Mouse (Mus musculus) liver, embryonic 15.5 days (tissue): ENCODE data around the gene Rilpl1. TPM values are rescaled to one million over a fixed set of nuclear protein-coding genes. Genes with fewer than 3 reads are reported as not detected.

Source experiments
- ATAC-seq: fragments of 200-750 bp; cut with Nextera tagmentation; 2 replicates; pipeline ENCODE4 v1.8.0; 2017; ENCODE audit warnings: moderate number of reproducible peaks, mild to moderate bottlenecking, moderate library complexity; ENCODE audit not compliant: insufficient read depth
- H3K27ac ChIP-seq: fragments of 300-500 bp; sonication (generic); replicated peaks from 2 replicates; pipeline ENCODE4 v1.5.1; 2015; ENCODE audit warnings: mild to moderate bottlenecking, inconsistent platforms
- H3K27me3 ChIP-seq: fragments of 300-500 bp; sonication (generic); 2 replicates; pipeline ENCODE4 v1.6.1; 2015; ENCODE audit warnings: mild to moderate bottlenecking, inconsistent platforms
- H3K36me3 ChIP-seq: fragments of 300-500 bp; sonication (generic); replicated peaks from 2 replicates; pipeline ENCODE4 v1.6.1; 2015; ENCODE audit warnings: moderate library complexity, mild to moderate bottlenecking, inconsistent platforms
- H3K4me1 ChIP-seq: fragments of 300-500 bp; sonication (generic); replicated peaks from 2 replicates; pipeline ENCODE4 v1.6.1; 2015; ENCODE audit warnings: inconsistent platforms
- H3K4me2 ChIP-seq: fragments of 300-500 bp; sonication (generic); 2 replicates; pipeline ENCODE4 v1.6.1; 2015; ENCODE audit warnings: moderate library complexity, mild to moderate bottlenecking, inconsistent platforms
- H3K4me3 ChIP-seq: fragments of 300-500 bp; sonication (generic); replicated peaks from 2 replicates; pipeline ENCODE4 v1.5.1; 2015; ENCODE audit warnings: mild to moderate bottlenecking, inconsistent platforms
- H3K9ac ChIP-seq: fragments of 300-500 bp; sonication (generic); 2 replicates; pipeline ENCODE4 v1.6.1; 2015; ENCODE audit warnings: moderate library complexity, mild to moderate bottlenecking, inconsistent platforms
- H3K9me3 ChIP-seq: fragments of 300-500 bp; sonication (generic); replicated peaks from 2 replicates; pipeline ENCODE4 v1.6.1; 2016; ENCODE audit warnings: inconsistent platforms
- WGBS: fragments of 180-500 bp; shearing (Covaris S2); methylation state at CpG from one replicate; pipeline ENCODE4 v1.1.7; 2015; ENCODE audit warnings: mixed read lengths; ENCODE audit not compliant: insufficient replicate concordance; 5-methylcytosine and 5-hydroxymethylcytosine counted together
- polyA plus RNA-seq: library from polyadenylated mRNA; unstranded; fragments of >200 nt; fragmentation: Nextera tagmentation; extraction: Ambion mirVana; gene quantifications from 2 replicates; pipeline ENCODE4 v1.2.1, GENCODE M21; 2015

Rilpl1 gene
- polyA plus RNA-seq, 1 experiment from 2014 or later: 1.9 TPM

DNA sequence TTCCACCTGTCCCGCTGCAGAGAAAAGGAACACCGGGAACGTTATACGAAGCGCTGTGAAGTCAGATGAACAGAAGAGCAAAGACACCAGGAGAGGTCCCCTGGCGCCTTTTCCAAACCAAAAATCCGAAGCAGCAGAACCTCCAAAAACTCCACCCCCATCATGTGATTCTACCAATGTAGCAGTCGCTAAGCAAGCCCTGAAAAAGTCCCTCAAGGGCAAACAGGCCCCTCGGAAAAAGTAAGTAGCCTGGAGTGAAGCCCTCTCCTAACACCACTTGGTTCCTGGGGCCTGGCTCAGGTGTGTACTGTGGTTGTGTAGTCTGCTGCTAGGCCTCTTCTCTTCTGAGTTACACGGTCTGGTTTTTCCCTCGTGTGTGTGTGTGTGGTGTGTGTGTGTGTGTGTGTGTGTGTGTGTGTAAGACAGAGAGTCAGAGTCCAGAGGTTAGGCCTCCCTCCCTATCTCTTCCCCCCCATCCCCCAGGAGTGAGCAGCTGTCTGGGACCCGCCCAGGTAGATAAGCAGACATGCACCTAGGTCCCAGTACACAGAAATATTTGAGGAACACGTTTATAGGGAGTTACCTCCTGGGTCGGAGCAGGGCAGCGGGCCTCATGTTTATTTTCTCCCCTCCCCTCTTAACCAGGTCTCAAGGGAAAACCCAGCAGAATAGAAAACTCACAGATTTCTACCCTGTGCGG, 80.4 kb downstream of the Rilpl1 start:
- peak overlapping the region; percentile 54 for H3K4me2 ChIP-seq
- ATAC-seq: peak; percentile 63
- H3K4me1 ChIP-seq: peaks cover 70% of the 10 kb centered on the region
- H3K27me3 ChIP-seq: no peaks in the 10 kb centered on the region
- peak overlapping the region; percentile 83 for H3K27ac ChIP-seq
- peaks cover 92% of the 10 kb centered on the region for H3K36me3 ChIP-seq
- H3K9me3 ChIP-seq: no peaks in the 10 kb centered on the region
- H3K9ac ChIP-seq: peak overlapping the region; percentile 19; the same call in 1 of the 2 replicates
- 0 out of 2 replicates have a peak overlapping the region, but pooled peaks have one; percentile 14 for H3K4me3 ChIP-seq
- 63% methylated on average over 16 of the region's 16 CpGs for WGBS

- Histone ChIP-seq H3K4me3 (peak overlapping the region; percentile 7; the same call in 1 of the 2 replicates), H3K9me3 (no peaks in the 10 kb centered on the region), H3K27me3 (no peaks in the 10 kb centered on the region), H3K9ac (peak overlapping the region; percentile 19; the same call in 1 of the 2 replicates), H3K4me1 (peaks cover 72% of the 10 kb centered on the region), H3K27ac (peak overlapping the region; percentile 83), H3K4me2 (peak overlapping the region; percentile 54), H3K36me3 (peaks cover 84% of the 10 kb centered on the region)
- no peak for ATAC-seq
- 68% methylated on average over 7 of the region's 7 CpGs for WGBS
Observed at GRCm38 (mm10) chr5:124450051-124450450, 81.1 kb downstream of the Rilpl1 start.

- Histone ChIP-seq H3K4me2 (peak overlapping the region; percentile 27), H3K4me1 (peaks cover 78% of the 10 kb centered on the region), H3K27ac (peak overlapping the region; percentile 83), H3K36me3 (peaks cover 79% of the 10 kb centered on the region), H3K9me3 (no peaks in the 10 kb centered on the region), H3K9ac (no peak overlapping the region; the same call in 1 of the 2 replicates), H3K4me3 (no peak overlapping the region), H3K27me3 (no peaks in the 10 kb centered on the region)
- no peak for ATAC-seq
- WGBS: 73% methylated on average over 6 of the region's 6 CpGs
Observed at GRCm38 (mm10) chr5:124449494-124449893, 81.7 kb downstream of the Rilpl1 start.

DNA sequence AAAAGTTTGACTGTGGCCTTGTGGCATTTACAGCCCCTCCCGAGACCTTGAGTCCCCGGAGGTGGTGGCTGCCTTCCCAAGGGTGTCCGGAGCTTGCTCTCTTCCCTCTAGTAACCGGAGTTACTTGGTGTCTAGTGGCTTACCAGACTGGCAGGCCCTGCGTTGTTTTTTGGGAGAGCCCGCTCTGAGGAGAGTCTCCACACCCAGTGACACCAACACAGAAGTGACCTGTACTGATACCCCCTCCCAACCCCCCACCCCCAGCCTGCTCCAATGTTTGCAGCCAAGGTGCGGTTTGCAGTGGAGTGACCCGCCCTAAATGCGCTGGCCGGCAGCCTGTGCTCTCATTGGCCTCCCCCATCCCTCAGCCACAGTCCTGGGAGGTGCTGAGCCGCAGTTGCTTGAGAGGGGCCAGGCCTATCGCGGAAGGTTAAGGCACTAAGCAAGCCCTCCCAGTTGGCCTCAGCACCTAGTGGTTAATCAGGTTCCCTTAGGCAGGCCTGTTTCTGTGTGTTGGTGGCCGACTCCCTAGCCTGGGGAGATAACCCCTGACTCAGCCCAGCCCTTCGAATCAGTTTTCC, 84.8 kb downstream of the Rilpl1 start:
- Histone ChIP-seq H3K27me3 (no peaks in the 10 kb centered on the region), H3K27ac (peak overlapping the region; percentile 93), H3K4me1 (peaks cover 94% of the 10 kb centered on the region), H3K9me3 (no peaks in the 10 kb centered on the region), H3K36me3 (peaks cover 59% of the 10 kb centered on the region), H3K4me3 (peak overlapping the region; percentile 89), H3K9ac (peak overlapping the region; percentile 93), H3K4me2 (peak overlapping the region; percentile 99)
- peak; percentile 67 for ATAC-seq
- WGBS: under 1% methylated on average over 15 of the region's 15 CpGs

GRCm38 (mm10) chr5:124445621-124446293, 85.4 kb downstream of the Rilpl1 start:
- H3K9me3 ChIP-seq: no peaks in the 10 kb centered on the region
- peak overlapping the region; percentile 93 for H3K9ac ChIP-seq
- peak overlapping the region; percentile 93 for H3K27ac ChIP-seq
- WGBS: under 1% methylated on average over 63 of the region's 77 CpGs
- peak; percentile 73 for ATAC-seq
- H3K27me3 ChIP-seq: no peaks in the 10 kb centered on the region
- H3K36me3 ChIP-seq: peaks cover 53% of the 10 kb centered on the region
- peaks cover 89% of the 10 kb centered on the region for H3K4me1 ChIP-seq
- H3K4me3 ChIP-seq: peak overlapping the region; percentile 89
- H3K4me2 ChIP-seq: peak overlapping the region; percentile 99

DNA sequence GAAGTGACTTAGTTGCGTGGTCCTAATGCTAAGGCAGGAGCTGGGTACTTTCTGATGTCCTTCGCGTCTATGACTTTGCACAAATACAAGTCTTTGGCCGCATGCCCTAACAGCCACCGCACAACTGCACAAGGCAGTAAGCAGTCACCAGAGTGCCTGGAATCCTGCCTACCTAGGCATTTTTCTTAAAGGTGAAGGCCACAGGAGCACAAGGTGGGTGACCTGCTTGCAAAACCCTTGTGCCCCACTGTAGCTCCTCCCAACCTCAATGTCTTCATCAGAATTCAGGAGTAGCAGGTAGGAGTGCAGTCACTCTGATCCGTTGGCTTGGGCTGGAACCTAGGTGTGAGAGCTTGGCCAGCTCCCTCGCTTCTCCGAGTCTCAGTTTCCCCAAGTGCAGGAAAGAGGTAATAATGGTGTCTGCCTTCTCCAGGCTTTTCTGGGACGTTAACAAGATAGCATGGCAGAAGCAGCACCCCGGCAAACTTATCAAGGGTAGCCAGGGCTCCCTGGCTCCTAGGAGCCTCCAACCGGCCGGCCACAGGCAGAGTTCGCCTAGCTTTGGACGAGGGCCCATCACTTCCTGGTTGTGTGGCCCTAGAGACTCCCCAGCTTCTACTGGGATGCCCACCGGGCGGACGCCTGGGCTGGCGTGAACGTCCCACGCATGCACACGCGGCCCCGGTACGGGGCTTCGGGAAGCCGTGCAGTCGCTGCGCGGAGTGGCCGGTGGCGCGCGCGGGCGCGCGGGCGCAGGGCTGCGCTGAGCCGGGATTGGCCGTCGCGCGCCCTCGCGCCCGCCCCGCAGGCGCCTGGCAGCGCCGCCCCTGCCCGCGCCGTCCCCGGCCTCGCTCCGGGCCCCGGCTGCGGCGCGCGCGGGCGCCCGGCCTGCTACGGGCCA, 86.3 kb downstream of the Rilpl1 start:
- peak overlapping the region; percentile 99 for H3K4me2 ChIP-seq
- peaks cover 81% of the 10 kb centered on the region for H3K4me1 ChIP-seq
- peak; percentile 84 for ATAC-seq
- H3K36me3 ChIP-seq: peaks cover 44% of the 10 kb centered on the region
- WGBS: 2% methylated on average over 66 of the region's 66 CpGs
- peak overlapping the region; percentile 93 for H3K9ac ChIP-seq
- no peaks in the 10 kb centered on the region for H3K27me3 ChIP-seq
- H3K9me3 ChIP-seq: no peaks in the 10 kb centered on the region
- peak overlapping the region; percentile 93 for H3K27ac ChIP-seq
- peak overlapping the region; percentile 89 for H3K4me3 ChIP-seq

DNA sequence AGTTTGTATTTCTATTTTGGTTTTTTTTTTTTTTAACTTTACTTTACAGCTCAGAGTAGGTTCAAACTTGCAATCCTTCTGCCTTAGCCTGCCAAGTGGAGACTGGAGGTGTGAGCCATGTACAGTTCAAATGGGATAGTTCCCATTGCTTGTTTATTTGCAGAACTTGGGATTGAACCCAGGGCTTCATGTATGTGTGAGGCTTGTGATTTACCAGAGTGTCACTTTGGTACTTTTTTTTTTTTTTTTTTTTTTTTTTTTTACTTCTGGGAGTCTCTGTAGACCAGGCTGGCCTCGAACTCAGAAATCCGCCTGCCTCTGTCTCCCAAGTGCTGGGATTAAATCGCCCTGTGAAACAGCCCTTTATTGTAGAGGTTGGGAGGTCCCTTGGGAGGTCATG, 87.0 kb downstream of the Rilpl1 start:
- ATAC-seq: no peak
- Histone ChIP-seq H3K4me2 (peak overlapping the region; percentile 99), H3K36me3 (peaks cover 37% of the 10 kb centered on the region), H3K9me3 (no peaks in the 10 kb centered on the region), H3K27ac (peak overlapping the region; percentile 93), H3K4me3 (peak overlapping the region; percentile 89), H3K27me3 (no peaks in the 10 kb centered on the region), H3K4me1 (peaks cover 74% of the 10 kb centered on the region), H3K9ac (peak overlapping the region; percentile 93)
- WGBS: 62% methylated on average over 3 of the region's 3 CpGs

Other genes starting within 250 kb of the Rilpl1 start
- gene Mphosph9, start 203.4 kb downstream of the Rilpl1 start, polyA plus RNA-seq: 4.9 and 5.0 TPM in 2 replicates
- 5.9 and 6.4 TPM in 2 replicates for gene 2810006K23Rik, start 203.3 kb downstream of the Rilpl1 start, polyA plus RNA-seq
- gene Cdk2ap1, start 168.3 kb downstream of the Rilpl1 start, polyA plus RNA-seq: 31.1 and 51.4 TPM in 2 replicates
- gene Sbno1, start 105.4 kb downstream of the Rilpl1 start, polyA plus RNA-seq: 35.0 and 35.3 TPM in 2 replicates
- 60.1 and 67.9 TPM in 2 replicates for gene Kmt5a, start 91.5 kb downstream of the Rilpl1 start, polyA plus RNA-seq
- gene Rilpl2, start 53.0 kb downstream of the Rilpl1 start, polyA plus RNA-seq: 8.9 and 9.5 TPM in 2 replicates
- 10.5 and 10.8 TPM in 2 replicates for gene Snrnp35, start 48.3 kb downstream of the Rilpl1 start, polyA plus RNA-seq
- 321 and 337 TPM in 2 replicates for gene Tmed2, start 9.3 kb upstream of the Rilpl1 start, polyA plus RNA-seq
- gene Ddx55, start 21.5 kb upstream of the Rilpl1 start, polyA plus RNA-seq: 5.1 and 5.8 TPM in 2 replicates
- gene Eif2b1, start 47.7 kb upstream of the Rilpl1 start, polyA plus RNA-seq: 39.0 and 41.5 TPM in 2 replicates
- 19.4 and 20.0 TPM in 2 replicates for gene Gtf2h3, start 47.7 kb upstream of the Rilpl1 start, polyA plus RNA-seq
- gene Atp6v0a2, start 97.2 kb upstream of the Rilpl1 start, polyA plus RNA-seq: 13.1 and 14.3 TPM in 2 replicates
- gene Dnah10, start 193.7 kb upstream of the Rilpl1 start, polyA plus RNA-seq: not detected in 2 replicates